Mouse (Mus musculus): Measurements from ENCODE around the gene Gimap1.

DNA sequence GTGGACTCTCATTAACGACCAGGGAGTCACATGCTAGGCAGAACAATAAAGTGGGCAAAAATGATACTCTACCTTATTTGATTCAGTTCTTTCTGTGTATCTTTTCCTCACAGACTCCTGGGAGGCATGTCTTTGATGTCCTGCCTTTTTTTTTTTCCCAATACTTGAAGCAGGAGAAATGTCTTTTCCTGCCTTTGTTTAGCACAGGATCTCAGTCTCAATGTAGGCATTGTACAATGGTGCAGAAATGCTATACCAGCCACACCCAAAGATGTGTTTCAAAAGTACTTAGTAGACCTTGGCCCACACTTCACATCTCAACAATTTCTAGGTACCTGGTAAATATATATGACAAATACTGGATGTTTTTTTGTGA, 41.3 kb upstream of the Gimap1 start:
- TF ChIP-seq TAL1 (IDR thresholded peaks at IDR 0.05; ENCODE audit: low read length) (no peak), GATA1 (IDR thresholded peaks at IDR 0.05; ENCODE audit: low read length) (no peak)

Measured in erythroblast, embryonic 14.5 days (primary cell).